Mouse (Mus musculus) kidney, postnatal 36 days (tissue): ENCODE data around the gene Ankrd63.

Experiments used
- DNase-seq, 2 experiments: peaks; one replicate each; pipeline ENCODE4 v3.0.0; 2021 to 2022; ENCODE audit warnings: mixed read lengths in 2 of 2

Ankrd63 gene

DNA sequence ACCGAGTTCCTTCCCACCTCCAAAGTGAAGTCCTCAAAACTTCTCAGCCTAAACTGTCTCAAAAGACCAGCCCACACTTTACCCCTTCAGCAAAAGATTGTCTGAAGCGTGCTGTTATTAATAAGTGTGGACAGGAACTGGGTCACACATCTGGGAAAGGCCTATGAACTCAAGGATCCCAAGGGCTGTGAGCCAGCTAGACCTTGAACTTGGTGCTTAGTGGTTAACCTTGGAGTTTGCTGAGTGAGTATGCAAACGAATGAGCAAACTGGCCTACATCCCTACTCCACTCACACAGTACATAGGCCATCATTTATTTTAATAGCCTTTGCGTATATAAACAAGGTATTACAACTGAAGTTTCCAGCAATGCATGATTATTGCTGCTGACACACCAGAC lies 21.7 kb upstream of the Ankrd63 start:
- DNase-seq, result peak; percentile 37 to 67

DNA sequence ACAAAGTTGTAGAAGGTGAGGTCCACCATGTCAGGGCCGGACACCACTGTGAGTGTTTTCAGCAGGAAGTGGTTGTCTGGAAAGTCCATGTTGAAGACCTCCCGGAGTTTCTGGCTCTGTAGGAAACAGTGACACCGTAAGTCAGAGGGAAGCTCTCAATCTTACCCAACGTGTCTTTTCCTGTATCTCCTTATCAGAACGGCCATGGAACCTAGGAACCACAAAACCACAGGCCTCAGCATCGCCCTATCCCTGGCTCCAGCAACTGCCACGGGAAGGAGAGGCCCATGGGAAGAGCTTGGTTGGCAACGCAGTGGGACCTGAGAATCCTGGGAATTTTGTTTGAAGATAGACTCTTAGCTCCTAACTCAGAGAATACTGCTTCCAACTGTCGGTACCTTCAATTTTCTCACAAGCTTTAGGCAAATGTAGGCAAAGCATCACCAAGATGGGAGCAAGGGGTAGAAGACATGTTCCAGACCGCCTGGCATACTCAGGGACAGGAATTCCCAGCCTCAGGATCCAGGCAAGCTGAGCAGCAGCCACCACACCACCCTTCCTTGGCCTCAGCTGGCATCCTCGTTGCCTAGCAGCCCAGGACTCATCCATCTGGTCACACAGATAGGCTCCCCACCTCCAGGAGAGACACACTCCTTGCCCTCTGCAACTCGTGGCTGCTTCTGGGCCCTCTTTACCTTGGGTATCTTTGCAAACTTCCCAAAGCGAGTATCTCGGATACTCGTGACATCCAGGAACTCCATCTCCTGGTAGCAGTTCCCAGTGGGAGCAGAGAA lies 20.1 kb upstream of the Ankrd63 start:
- peak in 1 of 2 experiments; percentile 0 for DNase-seq

DNA sequence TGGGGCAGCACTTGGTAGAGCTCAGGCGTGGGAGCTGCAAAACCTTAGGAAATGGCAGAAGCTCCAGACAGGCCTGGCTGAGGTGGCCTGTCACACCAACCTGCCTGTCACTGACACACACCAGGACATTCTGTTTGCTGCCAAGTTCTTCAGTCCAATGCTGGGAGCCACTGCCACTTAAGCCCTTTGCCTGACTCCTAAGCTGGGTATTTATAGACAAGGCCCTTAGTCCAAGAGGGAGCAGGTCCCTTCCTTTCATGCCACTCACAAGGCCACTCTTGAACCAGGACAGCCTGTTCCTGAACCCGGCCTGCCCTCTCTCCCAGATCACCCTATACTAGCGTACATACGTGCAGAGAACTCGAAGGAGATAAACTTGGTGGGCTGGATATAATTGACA lies 12.9 kb upstream of the Ankrd63 start:
- peak in 1 of 2 experiments; percentile 0 for DNase-seq

DNA sequence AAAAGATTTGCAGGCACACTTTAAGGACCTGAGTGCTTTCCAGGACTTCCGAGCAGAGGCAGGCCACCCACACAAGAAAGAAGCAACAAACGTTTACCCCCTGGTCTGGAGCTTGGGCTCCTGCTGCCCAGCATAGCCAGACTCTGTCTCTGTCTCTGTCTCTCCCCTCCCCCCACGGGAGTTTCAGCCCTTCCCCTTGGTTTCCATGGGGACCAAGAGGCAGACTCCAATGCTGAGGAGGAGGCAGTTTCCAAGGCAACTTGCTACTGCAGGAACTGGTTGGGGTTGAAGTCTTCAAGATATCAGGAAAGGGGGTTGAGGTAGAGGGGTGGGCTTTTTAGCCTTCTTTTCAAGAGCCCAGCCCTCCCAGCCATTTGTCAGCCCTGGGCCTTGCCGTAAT lies 10.5 kb upstream of the Ankrd63 start:
- no peak for DNase-seq

DNA sequence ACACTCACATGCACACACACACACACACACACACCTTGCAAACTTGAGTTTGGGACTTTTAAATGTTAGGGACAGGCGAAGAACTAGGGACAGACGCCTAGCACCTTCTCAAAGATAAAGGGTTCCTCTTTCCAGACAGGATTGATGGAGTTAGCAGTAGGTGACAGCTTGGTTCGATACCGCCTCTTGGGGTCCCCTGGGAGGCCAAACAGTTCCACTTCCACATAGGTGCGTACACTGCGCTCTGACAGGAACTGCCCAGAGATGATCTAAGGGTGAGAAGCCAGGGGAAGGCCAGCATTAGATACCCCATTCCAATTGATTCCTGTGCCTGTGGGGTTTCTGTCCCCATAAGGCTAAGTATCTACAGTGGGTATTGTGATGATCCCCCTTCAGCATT lies 9.9 kb upstream of the Ankrd63 start:
- DNase-seq, result no peak

DNA sequence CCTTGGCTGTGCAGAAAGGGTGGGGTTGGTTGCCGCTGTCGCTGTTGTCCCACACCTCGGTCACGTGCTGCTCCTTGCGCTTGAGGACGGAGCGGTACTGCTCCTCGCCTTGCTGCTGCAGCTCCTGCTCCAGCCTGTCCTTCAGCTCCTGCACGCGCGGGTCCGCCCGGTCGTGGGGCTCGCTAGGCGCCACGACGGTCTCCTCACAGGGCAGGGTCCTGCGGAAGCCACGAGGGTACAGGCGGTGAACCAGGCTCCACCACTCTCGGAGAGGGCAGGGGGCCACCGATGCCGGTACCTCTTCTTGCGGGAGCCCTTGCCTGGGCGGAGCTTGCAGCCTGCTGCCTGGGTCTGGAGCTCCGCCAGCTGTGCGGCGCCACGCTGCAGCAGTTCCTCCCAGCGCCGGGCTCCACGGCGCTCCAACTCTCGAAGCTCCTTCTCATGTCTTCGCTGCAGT lies 7.3 kb upstream of the Ankrd63 start:
- DNase-seq, result peak in 1 of 2 experiments; percentile 77

DNA sequence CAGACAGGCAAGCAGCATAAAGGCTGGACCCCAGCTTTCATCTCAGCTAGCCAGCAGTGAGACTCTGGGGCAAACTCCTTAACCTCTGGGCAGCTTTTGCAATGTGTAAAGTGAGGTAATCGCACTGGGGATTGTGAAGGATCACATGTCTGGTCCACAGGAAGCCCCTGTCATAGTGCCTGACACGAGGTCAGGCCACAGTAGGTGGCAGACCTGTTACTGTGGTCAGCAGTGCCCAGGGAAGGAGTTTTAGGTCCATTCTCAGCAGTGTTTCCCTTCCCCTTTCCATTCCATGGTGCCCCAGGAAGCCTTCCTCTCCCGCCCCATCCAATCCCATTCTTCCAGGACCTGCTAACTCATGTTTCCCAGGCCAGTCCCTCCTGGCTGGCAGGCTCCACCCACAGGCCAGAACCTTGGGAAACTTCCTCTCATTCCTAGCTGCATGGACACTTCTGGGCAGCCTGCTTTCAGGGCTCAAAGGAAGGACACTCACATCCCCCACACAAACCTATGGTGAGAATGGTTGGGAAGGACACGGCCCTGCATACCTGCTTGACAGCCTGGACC lies 6.0 kb upstream of the Ankrd63 start:
- no peak for DNase-seq

DNA sequence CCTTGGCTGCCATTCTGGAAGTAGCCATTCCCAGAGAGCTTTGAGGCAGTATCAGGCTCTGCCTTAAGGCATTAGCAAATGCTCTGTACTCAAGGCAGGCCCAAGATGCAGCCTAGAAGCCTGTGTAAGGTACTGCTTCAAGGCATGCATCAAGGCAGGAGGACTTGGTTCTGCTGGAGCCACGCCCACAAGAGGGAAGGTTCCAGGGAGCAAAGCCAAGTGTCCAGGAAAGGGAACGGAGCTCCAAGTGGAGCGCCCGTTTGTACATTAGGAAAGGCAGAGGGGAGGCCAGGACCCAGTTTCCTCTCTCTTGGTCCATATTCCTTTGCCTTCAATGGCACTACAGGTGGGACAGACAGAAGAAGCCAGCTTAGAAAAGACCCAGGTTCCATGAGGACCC lies 4.7 kb upstream of the Ankrd63 start:
- DNase-seq, result peak in 1 of 2 experiments; percentile 44

DNA sequence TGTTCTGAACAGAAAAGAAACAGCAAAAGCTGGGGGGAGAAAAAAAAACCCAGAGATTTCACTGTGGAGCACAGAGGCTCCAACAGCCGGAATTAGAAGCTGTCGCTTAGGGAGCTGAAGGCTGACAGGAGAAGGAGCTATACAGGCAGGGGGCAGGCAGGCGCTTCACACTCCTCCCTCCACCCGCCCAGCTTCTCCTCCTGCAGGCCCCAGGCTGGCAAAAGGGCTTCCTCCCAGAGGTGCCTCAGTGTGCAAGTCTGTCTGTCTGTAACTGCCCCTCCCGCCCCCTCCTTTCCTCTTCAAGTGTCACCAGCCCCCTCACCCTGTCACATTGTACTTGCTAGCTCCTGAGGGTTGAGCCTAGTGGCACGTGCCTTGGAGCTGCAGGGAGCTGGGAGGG lies 2.7 kb upstream of the Ankrd63 start:
- no peak for DNase-seq

DNA sequence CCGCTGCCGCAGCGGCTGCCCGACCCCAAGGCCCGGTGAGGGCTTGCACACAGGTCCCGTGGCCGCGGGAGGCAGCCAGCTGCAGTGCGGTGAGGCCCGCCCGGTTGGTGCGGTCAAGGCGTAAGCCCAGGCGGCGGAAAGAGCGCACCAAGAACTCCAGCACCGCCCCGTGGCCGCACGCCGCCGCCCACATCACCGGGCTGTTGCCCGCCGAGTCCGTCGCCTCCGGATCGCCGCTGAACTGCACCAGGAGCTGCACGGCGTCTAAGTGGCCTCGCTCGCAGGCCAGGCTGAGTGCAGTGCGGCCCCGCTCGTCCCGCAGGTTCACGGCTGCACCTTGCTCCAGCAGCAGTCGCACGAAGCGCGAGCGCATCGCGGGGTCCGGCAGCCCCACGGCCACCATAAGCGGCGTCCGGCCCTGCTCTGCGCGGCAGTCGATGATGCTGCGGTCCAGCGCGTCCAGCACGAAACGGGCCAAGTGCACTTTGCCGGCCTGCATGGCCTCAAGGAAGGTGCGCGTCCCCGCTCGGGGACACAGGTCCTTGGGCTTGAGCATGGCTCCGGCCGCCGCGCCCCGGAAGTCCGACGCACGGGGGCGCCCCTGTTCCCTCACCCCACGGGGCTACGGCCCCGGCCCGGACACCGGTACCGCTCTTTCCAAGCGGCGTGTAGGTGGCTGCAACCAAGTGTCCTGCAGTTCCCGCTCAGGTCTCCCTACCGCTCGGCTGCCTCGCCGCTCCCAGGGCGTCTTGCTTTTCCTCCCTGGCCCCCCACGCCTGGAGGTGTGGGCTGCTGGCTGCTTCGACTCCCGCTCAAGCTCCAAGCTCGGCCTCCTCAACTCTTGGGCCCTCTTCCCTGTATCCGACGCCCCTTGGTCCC lies 641 bp downstream of the Ankrd63 start:
- peak; percentile 48 to 82 for DNase-seq

DNA sequence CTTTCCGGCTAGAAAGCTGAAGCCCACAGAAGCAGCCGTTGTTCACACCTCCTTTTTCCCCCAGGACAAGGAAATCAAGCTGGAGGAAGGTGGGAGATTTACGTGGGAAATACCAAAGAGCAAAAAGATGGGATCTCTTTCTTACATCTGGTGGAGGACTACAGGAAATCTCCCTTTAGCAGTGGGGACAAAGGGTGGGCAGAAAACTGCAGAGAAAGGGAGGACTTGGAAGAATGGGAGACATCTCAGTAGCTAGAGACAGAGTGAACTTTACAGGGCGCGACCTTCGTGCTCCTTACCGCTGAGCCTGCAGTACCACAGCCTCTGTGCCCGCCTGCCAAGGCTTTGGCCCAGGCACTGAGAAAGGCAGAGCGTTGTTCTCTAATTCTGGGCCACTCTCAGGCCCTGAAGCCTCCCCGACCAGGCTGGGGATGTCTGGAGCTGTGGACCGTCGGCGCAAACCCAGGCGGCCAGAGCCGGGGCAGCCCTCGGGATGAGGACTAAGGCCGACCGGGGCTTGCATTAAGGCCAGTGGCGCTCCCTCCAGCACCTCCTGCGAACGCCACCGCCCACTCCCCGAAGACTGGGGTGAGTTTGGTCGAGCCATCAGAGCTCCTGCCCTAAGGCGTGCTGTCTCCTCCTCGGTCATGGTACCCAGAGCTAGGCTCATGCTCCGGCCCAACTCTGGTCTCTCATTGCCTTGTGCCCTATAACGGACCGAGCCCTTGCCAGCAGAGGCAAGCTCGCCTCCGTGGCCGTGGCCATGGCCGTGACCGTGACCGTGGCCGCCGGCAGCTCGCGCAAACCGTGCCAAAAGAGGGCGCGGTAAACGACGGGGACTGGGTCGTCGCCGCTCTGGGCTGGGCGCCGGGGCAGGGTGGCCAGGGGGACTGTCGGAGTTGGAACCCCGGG lies 1.5 kb downstream of the Ankrd63 start:
- peak in 1 of 2 experiments; percentile 41 for DNase-seq

DNA sequence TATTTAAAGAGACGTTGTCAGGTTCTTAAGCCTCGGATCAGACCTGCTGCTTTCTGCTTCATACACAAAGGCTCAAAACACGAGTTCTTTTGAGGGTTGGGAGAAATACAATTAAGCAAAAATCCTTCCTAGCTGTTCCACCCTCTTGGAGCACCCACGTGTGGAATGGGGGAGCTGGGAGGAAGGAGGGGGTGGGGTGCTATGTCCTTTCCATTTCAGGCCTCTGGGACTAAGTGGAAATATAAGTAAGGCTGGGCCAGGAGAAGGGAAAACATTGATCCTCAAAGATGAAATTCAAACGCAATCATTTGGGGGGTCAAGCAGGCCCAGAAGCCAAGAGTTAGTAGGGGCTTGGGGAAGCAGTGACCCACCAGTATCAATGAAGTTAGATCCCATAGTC lies 2.6 kb downstream of the Ankrd63 start:
- no peak for DNase-seq

DNA sequence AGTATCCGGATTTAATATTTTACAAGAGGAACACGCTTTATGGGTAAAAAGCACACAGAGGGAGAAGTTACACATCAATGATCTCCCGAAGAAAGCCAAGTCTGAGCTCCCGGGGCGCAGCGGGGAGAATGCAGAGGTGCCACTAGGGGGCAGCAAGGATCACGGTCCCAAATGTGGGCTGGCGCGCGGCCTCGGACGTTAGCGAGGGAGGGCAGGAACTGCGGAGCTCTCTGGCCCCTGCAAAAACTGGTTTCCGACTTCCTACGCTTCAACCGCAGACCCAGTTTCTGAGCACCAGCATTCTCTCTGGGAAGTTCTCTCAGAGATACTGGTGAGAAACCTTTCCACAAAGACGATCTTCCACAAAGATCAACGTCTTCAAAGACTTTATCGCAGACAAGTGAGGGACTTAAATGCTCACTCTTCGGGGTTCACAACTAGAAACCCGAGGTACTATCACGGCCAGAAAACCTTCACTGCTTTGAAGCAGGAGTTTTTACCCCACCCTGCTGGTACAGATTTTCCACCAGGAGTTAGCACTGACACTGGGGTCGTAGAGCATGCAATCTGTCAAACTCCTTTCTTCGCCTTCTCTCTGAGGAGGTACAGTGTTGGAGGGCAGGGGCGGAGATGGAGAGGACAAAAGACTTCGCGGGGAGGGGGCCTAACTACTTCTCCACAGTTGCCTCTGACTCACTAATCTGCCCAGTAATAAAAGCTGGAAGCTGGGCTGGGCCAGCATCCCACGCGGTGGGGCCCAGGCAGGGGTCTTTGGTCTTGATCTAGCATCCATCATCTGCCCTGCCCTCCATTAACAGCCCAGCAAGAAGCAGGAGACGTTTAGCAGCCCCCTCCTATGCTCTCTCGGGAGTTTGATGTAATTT lies 3.3 kb downstream of the Ankrd63 start:
- peak; percentile 80 to 94 for DNase-seq

DNA sequence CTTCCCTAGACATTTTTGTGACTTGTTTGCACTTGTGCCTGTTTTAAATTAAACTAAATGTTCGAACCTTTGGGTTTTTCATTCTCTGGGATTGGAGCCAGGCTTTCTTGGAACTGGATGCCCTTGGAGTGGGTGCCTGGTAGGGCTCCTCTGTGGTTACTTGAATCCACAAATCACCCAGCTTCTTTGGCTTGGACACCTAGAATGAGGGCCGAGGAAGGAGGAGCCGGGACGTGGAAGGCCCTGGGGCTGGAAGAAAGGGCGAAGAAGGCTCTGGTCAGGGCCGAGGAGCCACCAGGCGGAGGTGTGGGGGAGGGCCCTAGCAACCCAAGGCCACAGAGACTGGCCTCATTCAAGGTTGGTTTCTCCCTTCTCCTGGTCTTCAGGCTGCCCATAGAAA lies 5.8 kb downstream of the Ankrd63 start:
- peak; percentile 52 to 63 for DNase-seq

DNA sequence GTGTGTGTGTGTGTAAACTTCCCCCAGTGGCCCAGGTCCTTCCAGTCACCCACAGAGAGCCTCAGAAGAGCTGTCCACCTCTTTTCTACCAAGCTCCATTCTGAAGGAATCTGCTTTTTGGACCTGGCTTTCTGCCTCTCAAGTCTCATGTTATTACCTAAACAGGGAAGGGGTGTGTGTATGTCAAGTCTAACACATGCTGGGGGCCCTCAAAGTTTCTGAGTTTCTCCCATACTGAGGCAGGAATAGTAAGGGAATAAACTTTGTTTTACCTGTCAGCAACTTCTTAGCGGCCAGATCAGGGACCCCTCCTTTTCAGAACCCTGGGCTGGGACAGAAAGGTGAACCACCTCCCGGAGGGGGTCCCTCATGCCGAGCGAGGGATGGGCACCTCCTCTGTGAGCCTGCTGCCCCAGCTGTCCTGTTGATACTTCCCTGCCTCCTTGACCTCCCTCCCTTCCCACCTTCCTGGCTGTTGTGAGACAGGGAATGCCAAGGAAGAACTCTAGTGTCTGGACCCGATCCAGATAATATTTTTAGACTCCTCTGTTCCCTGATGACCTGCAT lies 6.4 kb downstream of the Ankrd63 start:
- no peak for DNase-seq

DNA sequence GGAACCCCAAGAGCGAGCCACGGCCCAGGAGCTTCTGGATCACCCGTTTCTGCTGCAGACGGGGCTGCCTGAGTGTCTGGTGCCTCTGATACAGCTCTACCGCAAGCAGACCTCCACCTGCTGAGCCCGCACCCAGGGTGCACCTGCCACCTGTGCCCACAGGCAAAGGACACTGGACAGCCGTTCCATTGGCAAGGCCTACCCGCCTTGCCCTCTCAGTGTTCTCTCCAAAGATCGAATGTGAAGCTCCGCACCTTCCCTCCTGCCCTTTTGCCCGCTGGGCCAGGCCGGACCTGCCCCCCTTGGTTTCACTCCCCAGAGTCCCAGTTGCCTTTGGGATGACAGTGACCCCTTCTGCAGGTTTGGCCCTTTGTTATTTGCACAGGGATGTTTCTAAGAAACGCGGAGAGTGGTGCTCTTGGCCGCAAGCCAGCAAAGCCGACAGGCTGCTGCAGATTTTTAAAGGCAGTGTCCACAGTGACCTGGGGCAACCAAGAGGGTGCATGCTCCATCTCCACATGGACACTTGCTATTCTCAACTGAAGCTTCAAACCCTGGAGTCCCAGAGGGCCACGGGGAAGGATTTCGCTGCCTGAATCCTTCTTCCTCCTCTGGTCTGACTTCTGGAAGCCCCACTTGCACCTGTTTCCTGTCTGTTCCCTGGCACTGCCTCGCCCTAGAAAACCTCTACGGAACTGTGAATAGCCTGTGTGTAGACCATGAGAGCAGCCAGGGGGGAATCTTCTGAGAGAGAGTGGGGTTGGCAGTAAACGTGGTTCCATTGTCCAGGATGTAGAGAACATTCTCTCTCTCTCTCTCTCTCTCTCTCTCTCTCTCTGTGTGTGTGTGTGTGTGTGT lies 7.1 kb downstream of the Ankrd63 start:
- DNase-seq, result peak in 1 of 2 experiments; percentile 71

DNA sequence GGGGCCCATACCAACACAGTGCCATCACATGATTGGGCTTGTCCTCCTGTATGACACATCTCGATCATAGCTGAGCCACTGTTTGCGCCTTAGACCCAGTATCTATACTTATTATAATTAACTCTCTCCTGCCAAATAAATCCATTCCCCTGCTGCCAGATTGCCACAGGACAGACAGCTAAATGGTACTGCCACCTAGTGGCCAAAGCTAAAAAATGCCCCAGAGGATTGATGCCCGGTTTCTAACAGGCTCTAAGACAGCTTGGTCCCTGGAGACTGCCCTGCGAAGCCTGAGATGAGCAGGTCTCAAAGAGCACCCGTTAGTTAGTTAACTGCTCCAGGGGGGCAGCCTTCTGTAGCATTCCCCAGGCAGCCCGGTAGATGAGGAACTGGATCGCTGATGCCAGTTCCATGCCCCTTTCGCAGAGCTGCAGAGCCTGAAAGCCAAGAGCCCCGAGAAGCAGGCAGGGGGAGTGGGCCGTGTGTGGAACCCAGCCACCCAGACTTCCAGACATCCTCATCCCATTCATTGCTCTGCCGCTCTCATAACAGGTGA lies 8.0 kb downstream of the Ankrd63 start:
- peak; percentile 54 to 70 for DNase-seq

DNA sequence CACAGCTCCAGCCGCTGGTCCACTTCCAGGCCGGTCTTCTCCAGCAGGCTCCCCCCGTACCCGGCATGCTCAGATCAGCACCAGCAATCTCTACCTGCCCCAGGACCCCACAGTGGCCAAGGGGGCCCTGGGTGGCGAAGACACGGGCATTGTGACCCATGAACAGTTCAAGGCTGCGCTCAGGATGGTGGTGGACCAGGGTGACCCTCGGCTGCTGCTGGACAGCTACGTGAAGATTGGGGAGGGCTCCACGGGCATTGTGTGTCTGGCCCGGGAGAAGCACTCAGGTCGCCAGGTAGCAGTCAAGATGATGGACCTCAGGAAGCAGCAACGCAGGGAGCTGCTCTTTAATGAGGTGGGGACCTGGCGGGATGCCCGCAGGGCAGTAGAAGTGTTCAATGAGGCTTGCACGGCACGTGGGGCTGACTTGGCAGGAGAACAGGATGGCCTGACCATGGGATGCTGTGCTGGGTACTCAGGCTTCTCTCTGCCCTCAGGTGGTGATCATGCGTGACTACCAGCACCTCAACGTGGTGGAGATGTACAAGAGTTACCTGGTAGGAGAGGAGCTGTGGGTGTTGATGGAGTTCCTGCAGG lies 10.3 kb downstream of the Ankrd63 start:
- DNase-seq, result peak; percentile 86 to 92

DNA sequence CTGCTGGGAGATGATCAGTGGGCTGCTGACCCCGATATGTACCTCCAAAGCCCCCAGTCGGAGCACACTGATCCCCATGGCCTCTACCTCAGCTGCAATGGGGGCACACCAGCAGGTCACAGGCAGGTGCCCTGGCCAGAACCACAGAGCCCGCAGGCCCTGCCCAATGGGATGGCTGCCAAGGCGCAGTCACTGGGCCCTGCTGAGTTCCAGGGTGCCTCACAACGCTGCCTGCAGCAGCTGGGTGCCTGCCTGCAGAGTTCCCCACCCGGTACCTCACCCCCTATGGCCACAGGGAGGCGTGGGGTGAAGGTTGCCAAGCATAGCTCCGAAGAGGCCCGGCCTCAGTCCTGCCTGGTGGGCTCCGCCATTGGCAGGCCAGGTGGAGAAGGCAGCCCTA lies 13.9 kb downstream of the Ankrd63 start:
- DNase-seq, result peak in 1 of 2 experiments; percentile 67
